Mouse (Mus musculus): Measurements from ENCODE around the gene Ccdc71l. TPM values are rescaled to one million over a fixed set of nuclear protein-coding genes. Genes with fewer than 3 reads are reported as not detected.

Gene Ccdc71l
- polyA plus RNA-seq (2012; rRNA removed), result 8.9 and 11.8 TPM in 2 replicates

- DNase-seq (ENCODE audit: low read depth), result peak; percentile 27
These were observed at the start of gene Ccdc71l for GRCm38 (mm10) chr12:32378528-32379295. TSS of gene Ccdc71l (plus strand) at chr12:32378704.

- no peak for DNase-seq (ENCODE audit: low read depth)
These were observed 39.4 kb upstream of the Ccdc71l start for GRCm38 (mm10) chr12:32339078-32339477.

GRCm38 (mm10) chr12:32343487-32343886 is 35.0 kb upstream of the Ccdc71l start:
- DNase-seq (ENCODE audit: low read depth), result no peak

GRCm38 (mm10) chr12:32346121-32346520 is 32.4 kb upstream of the Ccdc71l start:
- DNase-seq (ENCODE audit: low read depth), result no peak

GRCm38 (mm10) chr12:32348493-32348892 is 30.0 kb upstream of the Ccdc71l start:
- no peak for DNase-seq (ENCODE audit: low read depth)

- no peak for DNase-seq (ENCODE audit: low read depth)
These were observed 26.6 kb upstream of the Ccdc71l start for GRCm38 (mm10) chr12:32351874-32352273.

- DNase-seq (ENCODE audit: low read depth), result peak; percentile 24
These were observed 807 bp downstream of the Ccdc71l start for GRCm38 (mm10) chr12:32379296-32379725.

- DNase-seq (ENCODE audit: low read depth), result peak; percentile 4
These were observed 1.2 kb downstream of the Ccdc71l start for GRCm38 (mm10) chr12:32379731-32380130.

- no peak for DNase-seq (ENCODE audit: low read depth)
These were observed 2.0 kb downstream of the Ccdc71l start for GRCm38 (mm10) chr12:32380457-32380856.

GRCm38 (mm10) chr12:32381011-32381410 is 2.5 kb downstream of the Ccdc71l start:
- DNase-seq (ENCODE audit: low read depth), result no peak

- no peak for DNase-seq (ENCODE audit: low read depth)
These were observed 41.0 kb downstream of the Ccdc71l start for GRCm38 (mm10) chr12:32419537-32419936.

- no peak for DNase-seq (ENCODE audit: low read depth)
These were observed 49.3 kb downstream of the Ccdc71l start for GRCm38 (mm10) chr12:32427832-32428231.

- DNase-seq (ENCODE audit: low read depth), result no peak
These were observed 52.5 kb downstream of the Ccdc71l start for GRCm38 (mm10) chr12:32431004-32431403.

Other genes with a start within 250 kb of the Ccdc71l start
- 2.2 and 2.4 TPM in 2 replicates for gene Pik3cg, start 170.0 kb upstream of the Ccdc71l start, polyA plus RNA-seq (2012; rRNA removed)